ENCODE assay signal across 14 mouse cellular contexts in genomic region chr2:59794838-59795237, GRCm38 (mm10).
DNase-seq lines count a peak whose midpoint lies in the region; ATAC-seq and TF ChIP-seq lines count a peak whose summit lies in the region.
"Had no signal": no experiment of that assay in that cellular context is flagged by ENCODE, and none has a peak within 500 bp of the region (broad histone marks: within the 10 kb centered on the region; RNA-seq: fewer than 3 reads in every experiment).

No protein-coding gene starts in this region.

- H3K4me1 ChIP-seq in cerebellum, adult 2 months (ENCODE audit: control insufficient read depth, insufficient read depth, low read length), result peaks cover 17% of the 10 kb centered on the region

- no peak for ATAC-seq in inflammation-experienced regulatory T-cells, adult 6 months
- ATAC-seq: CD4-positive, CD25-positive, alpha-beta regulatory T cell, adult 4 months had no signal

- no peak for TF ChIP-seq POLR2A in cerebellum, adult 2 months (IDR thresholded peaks at IDR 0.05; ENCODE audit: borderline replicate concordance, insufficient read depth, low read length)

- 16% methylated on average over 6 of the region's 6 CpGs for WGBS in cerebellum, adult 2 months

- H3K4me3 ChIP-seq in cerebellum, adult 2 months (replicated peaks; ENCODE audit: insufficient read depth, low read depth, low read length), result no peak overlapping the region
- H3K4me3 ChIP-seq: heart, embryonic 15.5 days; midbrain, embryonic 10.5 days had no signal

- no peak for TF ChIP-seq CTCF in cerebellum, adult 2 months (IDR thresholded peaks at IDR 0.05; ENCODE audit: borderline replicate concordance, insufficient read depth, low read depth, low read length)

- 0 out of 2 replicates have a peak overlapping the region, but pooled peaks have one; percentile 1 for H3K27ac ChIP-seq in cerebellum, adult 2 months (ENCODE audit: insufficient read depth, low read length)
- H3K27ac ChIP-seq: heart, embryonic 15.5 days; midbrain, embryonic 10.5 days had no signal

- no peaks in the 10 kb centered on the region for H3K27me3 ChIP-seq in cerebellum, adult 2 months (ENCODE audit: control insufficient read depth, insufficient read depth, low read length)
- H3K27me3 ChIP-seq: heart, embryonic 15.5 days had no signal

- peak; percentile 16 for DNase-seq in left cerebral cortex, adult 11 months (ENCODE audit: low spot score)
- no peak for DNase-seq in left cerebral cortex, adult 18-20 months (ENCODE audit: low spot score in 2 of 2)
- DNase-seq in cerebellum, adult 2 months, result peak; percentile 60 to 79
- peak; percentile 30 to 45 for DNase-seq in frontal cortex, postnatal 36 days (ENCODE audit: low spot score in 2 of 2)
- peak; percentile 54 to 69 for DNase-seq in right cerebral cortex, postnatal 10 days (ENCODE audit: low spot score in 2 of 2)
- DNase-seq in lung, adult 18-20 months, result no peak
- DNase-seq: gastrocnemius, postnatal 14 days; kidney, postnatal 10 days; lung, embryonic 14.5 days; thymus, postnatal 4 days had no signal

Comparison
In these comparisons a context has a peak if more than half of its experiments do, and no peak if none do; other contexts are left out.
1. DNase-seq: peak in left cerebral cortex, adult 11 months (single experiment), cerebellum, adult 2 months (2 of 2), frontal cortex, postnatal 36 days (2 of 2) and right cerebral cortex, postnatal 10 days (2 of 2); none in left cerebral cortex, adult 18-20 months (0 of 2) and lung, adult 18-20 months (0 of 2).